In genomic region chr15:81522761-81523168, GRCm38 (mm10) we compare ENCODE assay signal across 8 mouse cellular contexts. TPM values are rescaled to one million over a fixed set of nuclear protein-coding genes. Genes with fewer than 3 reads are reported as not detected.
DNase-seq lines count a peak whose midpoint lies in the region; ATAC-seq and TF ChIP-seq lines count a peak whose summit lies in the region.

No protein-coding gene starts in this region.

- peak overlapping the region; percentile 97 for H3K4me2 ChIP-seq in lung, embryonic 14.5 days
- H3K4me2 ChIP-seq in hindbrain, embryonic 16.5 days (ENCODE audit: low read length) = peak overlapping the region; percentile 97
- peak overlapping the region; percentile 94 for H3K4me2 ChIP-seq in midbrain, embryonic 11.5 days

- H3K27ac ChIP-seq in lung, embryonic 14.5 days (ENCODE audit: low read depth) = peak overlapping the region; percentile 90
- peak overlapping the region; percentile 90 for H3K27ac ChIP-seq in hindbrain, embryonic 16.5 days (ENCODE audit: low read depth, low read length)
- peak overlapping the region; percentile 49 for H3K27ac ChIP-seq in midbrain, embryonic 11.5 days (ENCODE audit: low read depth, low read length)

- H3K36me3 ChIP-seq in lung, embryonic 14.5 days (ENCODE audit: insufficient read depth) = no peaks in the 10 kb centered on the region
- H3K36me3 ChIP-seq in hindbrain, embryonic 16.5 days (ENCODE audit: control insufficient read depth, insufficient read depth, low read length) = no peaks in the 10 kb centered on the region
- no peaks in the 10 kb centered on the region for H3K36me3 ChIP-seq in midbrain, embryonic 11.5 days (ENCODE audit: control insufficient read depth, insufficient read depth, low read length)

- intact Hi-C loops in gastrocnemius, postnatal 36 days (cut with DNase I) = no loop called here

- no peaks in the 10 kb centered on the region for H3K27me3 ChIP-seq in lung, embryonic 14.5 days (ENCODE audit: insufficient read depth, low read length)
- no peaks in the 10 kb centered on the region for H3K27me3 ChIP-seq in hindbrain, embryonic 16.5 days (replicated peaks; ENCODE audit: control insufficient read depth, insufficient read depth, low read length)
- H3K27me3 ChIP-seq in midbrain, embryonic 11.5 days (ENCODE audit: control insufficient read depth, insufficient read depth, low read length) = peaks cover 13% of the 10 kb centered on the region

- DNase-seq in lung, embryonic 14.5 days = peak; percentile 70
- DNase-seq in lung, postnatal 4 days = no peak
- DNase-seq in midbrain, embryonic 11.5 days (ENCODE audit: low spot score, missing footprints) = no peak
- DNase-seq in gastrocnemius, postnatal 36 days = no peak
- no peak for DNase-seq in right cerebral cortex, adult 18-20 months
- no peak for DNase-seq in thymus, postnatal 0 days (ENCODE audit: low spot score)

- H3K4me1 ChIP-seq in lung, embryonic 14.5 days (ENCODE audit: insufficient read depth) = no peaks in the 10 kb centered on the region
- no peaks in the 10 kb centered on the region; the same call in 1 of the 2 replicates for H3K4me1 ChIP-seq in hindbrain, embryonic 16.5 days (ENCODE audit: control insufficient read depth, insufficient read depth, low read depth, low read length)
- H3K4me1 ChIP-seq in midbrain, embryonic 11.5 days (ENCODE audit: control insufficient read depth, insufficient read depth, low read length) = peaks cover 10% of the 10 kb centered on the region; the same call in 1 of the 2 replicates

- under 1% methylated on average over 16 of the region's 16 CpGs for WGBS in lung, embryonic 14.5 days
- WGBS in hindbrain, embryonic 16.5 days = 0% methylated on average over 16 of the region's 16 CpGs
- WGBS in midbrain, embryonic 11.5 days = under 1% methylated on average over 16 of the region's 16 CpGs

- H3K9ac ChIP-seq in lung, embryonic 14.5 days = peak overlapping the region; percentile 68
- H3K9ac ChIP-seq in hindbrain, embryonic 16.5 days (ENCODE audit: low read depth, low read length) = peak overlapping the region; percentile 82
- peak overlapping the region; percentile 74 for H3K9ac ChIP-seq in midbrain, embryonic 11.5 days (ENCODE audit: low read length)

- peak overlapping the region; percentile 61 for H3K4me3 ChIP-seq in lung, embryonic 14.5 days (ENCODE audit: low read depth, low read length)
- peak overlapping the region; percentile 66 for H3K4me3 ChIP-seq in hindbrain, embryonic 16.5 days (ENCODE audit: low read length)
- peak overlapping the region; percentile 48 for H3K4me3 ChIP-seq in midbrain, embryonic 11.5 days (ENCODE audit: low read depth, low read length)

- H3K9me3 ChIP-seq in lung, embryonic 14.5 days (ENCODE audit: low read depth, low read length) = no peaks in the 10 kb centered on the region
- H3K9me3 ChIP-seq in hindbrain, embryonic 16.5 days (ENCODE audit: control insufficient read depth, low read length) = no peaks in the 10 kb centered on the region
- H3K9me3 ChIP-seq in midbrain, embryonic 11.5 days (ENCODE audit: control insufficient read depth, low read length) = no peaks in the 10 kb centered on the region

- peak; percentile 73 for ATAC-seq in lung, embryonic 14.5 days (ENCODE audit: insufficient read depth)
- ATAC-seq in common myeloid progenitor, adult 5-6 weeks (replicated peaks; ENCODE audit: low read depth, poor library complexity, severe bottlenecking) = peak; percentile 63
- ATAC-seq in hindbrain, embryonic 16.5 days = peak; percentile 80
- no peak; the same call in none of the 2 replicates for ATAC-seq in midbrain, embryonic 11.5 days (ENCODE audit: low FRiP score)

- TF ChIP-seq CTCF in lung, embryonic 14.5 days (IDR thresholded peaks at IDR 0.05; ENCODE audit: low read depth) = no peak

RNA-seq across cellular contexts. Expression of gene Rbx1, which starts 56.7 kb away (rescaled TPM):
- 539 and 550 TPM in 2 replicates for polyA plus RNA-seq in lung, embryonic 14.5 days (2014; fragmentation: Nextera tagmentation; extraction: Ambion mirVana)
- total RNA-seq in common myeloid progenitor, adult 5-6 weeks (2017) = 202 and 239 TPM in 2 replicates
- polyA plus RNA-seq in hindbrain, embryonic 16.5 days (2015; fragmentation: Nextera tagmentation; extraction: Ambion mirVana) = 383 and 395 TPM in 2 replicates
- 532 and 574 TPM in 2 replicates for polyA plus RNA-seq in midbrain, embryonic 11.5 days (2014; fragmentation: Nextera tagmentation; extraction: Ambion mirVana)
- 10 to 100 TPM; 91.0 to 92.4 TPM for total RNA-seq in gastrocnemius, postnatal 36 days (2021)
- polyA plus RNA-seq in thymus, postnatal 0 days (2015; fragmentation: Nextera tagmentation; extraction: Ambion mirVana) = 650 and 668 TPM in 2 replicates
